Mouse (Mus musculus) bone marrow, adult 2 months (tissue): ENCODE data around the gene Hras. TPM values are rescaled to one million over a fixed set of nuclear protein-coding genes. Genes with fewer than 3 reads are reported as not detected.

Source experiments
- H3K27ac ChIP-seq: fragments of 200-500 bp; 2 replicates; pipeline ENCODE4 v1.5.1; 2012; ENCODE audit warnings: low read depth, mild to moderate bottlenecking, control low read depth, inconsistent platforms, low read length; ENCODE audit not compliant: control insufficient read depth, poor library complexity, insufficient read depth
- H3K4me1 ChIP-seq: fragments of 200-500 bp; 2 replicates; pipeline ENCODE4 v1.6.1; 2011; ENCODE audit warnings: low read length; ENCODE audit not compliant: control insufficient read depth, insufficient read depth
- H3K4me3 ChIP-seq: fragments of 200-500 bp; replicated peaks from 2 replicates; pipeline ENCODE3; 2011; ENCODE audit warnings: mild to moderate bottlenecking, low read depth, low read length, control low read depth; ENCODE audit not compliant: control insufficient read depth
- CTCF ChIP-seq: fragments of 200-500 bp; IDR thresholded peaks from 2 replicates; pipeline ENCODE4 v1.5.1; 2011; ENCODE audit warnings: low read length, control low read depth; ENCODE audit not compliant: control insufficient read depth, insufficient read depth
- POLR2A ChIP-seq: fragments of 200-500 bp; IDR thresholded peaks from 2 replicates; pipeline ENCODE4 v1.6.1; 2011; ENCODE audit warnings: low read depth, mild to moderate bottlenecking, control low read depth, low read length, borderline replicate concordance; ENCODE audit not compliant: control insufficient read depth
- WGBS: fragments of 180-500 bp; shearing (Covaris S2); methylation state at CpG from one replicate; pipeline ENCODE4 v1.1.7; 2018; 5-methylcytosine and 5-hydroxymethylcytosine counted together
- polyA plus RNA-seq: library from polyadenylated mRNA; stranded (reverse); fragments of >200 nt; gene quantifications from 2 replicates; pipeline ENCODE4 v1.2.4, GENCODE M21; 2011; ENCODE audit warnings: low replicate concordance; ENCODE audit not compliant: missing spikeins, insufficient read depth, insufficient read length

Hras gene
- polyA plus RNA-seq, result 108 and 168 TPM in 2 replicates

GRCm38 (mm10) chr7:141193948-141194347 is at the start of gene Hras, which contains the start of gene Lrrc56:
Gene Hras, minus strand, starts transcription at chr7:141194005.
Gene Lrrc56, plus strand, starts transcription at chr7:141194157.
- Histone ChIP-seq H3K4me3 (peak within 1 kb of the TSS; percentile 84), H3K27ac (peak within 1 kb of the TSS; percentile 84), H3K4me1 (peaks cover 2% of the 10 kb centered on the region; the same call in 1 of the 2 replicates)
- TF ChIP-seq CTCF, result no peak
- peak; percentile 82 for TF ChIP-seq POLR2A
- 0% methylated on average over 38 of the region's 39 CpGs for WGBS

DNA sequence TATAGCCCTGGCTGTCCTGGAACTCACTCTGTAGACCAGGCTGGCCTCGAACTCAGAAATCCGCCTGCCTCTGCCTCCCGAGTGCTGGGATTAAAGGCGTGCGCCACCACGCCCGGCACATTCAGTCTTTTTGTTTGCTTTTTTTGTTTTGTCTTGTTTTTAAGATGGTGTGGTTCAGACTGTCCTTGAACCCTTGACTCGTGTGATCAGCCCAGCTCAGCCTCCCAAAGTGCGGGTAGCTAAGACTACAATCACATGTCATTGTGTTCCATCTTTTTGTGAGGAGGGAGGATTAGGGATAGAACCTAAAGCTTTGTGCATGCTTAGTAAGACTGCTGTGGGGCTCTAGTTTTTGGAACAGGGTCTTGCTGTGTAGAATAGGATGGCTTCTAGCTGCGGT is 37.7 kb upstream of the Hras start:
- 96% methylated on average over 10 of the region's 10 CpGs for WGBS
- Histone ChIP-seq H3K4me1 (peaks cover 3% of the 10 kb centered on the region; the same call in 1 of the 2 replicates), H3K4me3 (no peak overlapping the region), H3K27ac (no peak overlapping the region)
- no peak for TF ChIP-seq CTCF
- TF ChIP-seq POLR2A, result no peak

DNA sequence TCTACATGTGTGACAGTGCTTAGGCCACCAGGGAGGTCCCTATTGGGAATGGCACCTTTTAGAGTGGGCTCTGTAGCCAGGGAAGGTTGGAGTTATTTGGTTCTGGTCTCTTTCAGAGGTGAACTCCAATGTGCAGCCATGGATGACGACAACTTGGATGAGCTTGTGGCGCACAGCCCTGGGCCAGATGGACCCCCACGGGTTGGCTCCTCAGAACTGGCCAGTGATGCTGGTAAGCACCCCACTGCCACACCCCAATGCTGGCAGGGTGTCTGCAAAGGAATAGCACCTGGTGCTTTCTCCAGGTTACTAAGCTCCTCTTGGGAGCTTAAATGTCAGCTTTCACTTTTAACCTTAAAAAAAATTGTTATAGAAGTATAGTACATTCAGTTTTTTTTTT is 37.3 kb upstream of the Hras start:
- TF ChIP-seq POLR2A (no peak), CTCF (no peak)
- 90% methylated on average over 3 of the region's 3 CpGs for WGBS
- Histone ChIP-seq H3K27ac (no peak overlapping the region), H3K4me3 (no peak overlapping the region), H3K4me1 (peaks cover 3% of the 10 kb centered on the region; the same call in 1 of the 2 replicates)

GRCm38 (mm10) chr7:141230570-141230969 is 36.8 kb upstream of the Hras start:
- WGBS, result 91% methylated on average over 4 of the region's 4 CpGs
- TF ChIP-seq POLR2A (no peak), CTCF (no peak)
- Histone ChIP-seq H3K27ac (no peak overlapping the region), H3K4me1 (peaks cover 3% of the 10 kb centered on the region; the same call in 1 of the 2 replicates), H3K4me3 (no peak overlapping the region)

DNA sequence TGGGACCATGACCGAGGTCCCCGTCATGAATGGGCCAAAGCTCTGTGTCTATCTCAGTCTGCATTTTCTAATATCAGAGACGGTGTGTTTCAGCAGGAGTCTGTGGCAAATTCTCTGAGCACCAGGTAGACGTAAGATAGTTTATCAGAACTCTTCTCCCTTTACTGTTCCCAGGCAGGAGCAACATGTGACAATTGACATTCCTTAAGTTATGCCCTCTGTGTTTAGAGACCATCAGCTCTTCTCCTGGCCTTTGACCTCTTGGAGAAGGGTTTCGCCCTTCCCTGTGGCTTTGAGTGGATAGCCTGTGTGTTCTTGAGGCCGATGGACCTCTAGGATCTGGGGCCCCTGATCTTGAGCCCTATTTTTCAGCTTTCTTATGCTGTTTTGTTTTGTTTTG is 35.9 kb upstream of the Hras start:
- H3K27ac ChIP-seq, result no peak overlapping the region
- WGBS, result 44% methylated on average over 6 of the region's 6 CpGs
- H3K4me3 ChIP-seq, result peak overlapping the region; percentile 73
- peaks cover 3% of the 10 kb centered on the region; the same call in 1 of the 2 replicates for H3K4me1 ChIP-seq
- TF ChIP-seq CTCF, result no peak
- no peak for TF ChIP-seq POLR2A

- TF ChIP-seq POLR2A (peak; percentile 48; the same call in 1 of the 2 replicates), CTCF (peak; percentile 97)
Measured at GRCm38 (mm10) chr7:141228279-141229067, 34.7 kb upstream of the Hras start, which contains the start of gene Phrf1. Gene Phrf1, plus strand, starts transcription at chr7:141228784.

GRCm38 (mm10) chr7:141227796-141228195 is 34.0 kb upstream of the Hras start:
- no peak overlapping the region for H3K27ac ChIP-seq
- WGBS, result 86% methylated on average over 4 of the region's 4 CpGs
- peaks cover 3% of the 10 kb centered on the region; the same call in 1 of the 2 replicates for H3K4me1 ChIP-seq
- TF ChIP-seq POLR2A, result no peak
- no peak for TF ChIP-seq CTCF
- no peak overlapping the region for H3K4me3 ChIP-seq

More at GRCm38 (mm10) chr7:141228279-141229067, 34.7 kb upstream of the Hras start, which contains the start of gene Phrf1:
- H3K4me3 ChIP-seq, result peak within 1 kb of the TSS; percentile 73
- H3K4me1 ChIP-seq, result peaks cover 3% of the 10 kb centered on the region; the same call in 1 of the 2 replicates
- WGBS, result under 1% methylated on average over 76 of the region's 76 CpGs
- H3K27ac ChIP-seq, result peak within 1 kb of the TSS; percentile 89

DNA sequence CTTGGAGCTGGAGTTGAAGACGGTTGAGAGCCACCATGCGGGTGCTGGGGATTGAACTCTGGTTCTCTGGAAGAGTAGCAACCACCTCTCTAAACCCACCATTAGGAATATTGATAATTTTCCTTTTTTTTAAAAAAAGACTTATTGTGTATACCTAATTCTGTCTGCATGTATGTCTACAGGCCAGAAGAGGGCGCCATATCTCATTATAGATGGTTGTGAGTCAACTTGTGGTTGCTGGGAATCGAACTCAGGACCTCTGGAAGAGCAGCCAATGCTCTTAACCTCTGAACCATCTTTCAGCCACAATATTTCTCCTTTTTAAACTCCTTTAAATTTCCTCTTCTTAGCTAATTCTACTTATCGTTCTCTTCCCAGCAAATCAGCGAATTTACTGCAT is 32.7 kb upstream of the Hras start:
- TF ChIP-seq POLR2A (no peak), CTCF (no peak)

More for the DNA sequence above, 32.7 kb upstream of the Hras start:
- H3K27ac ChIP-seq, result no peak overlapping the region
- no peak overlapping the region for H3K4me3 ChIP-seq
- WGBS, result 85% methylated on average over 6 of the region's 6 CpGs
- H3K4me1 ChIP-seq, result peaks cover 6% of the 10 kb centered on the region; the same call in 1 of the 2 replicates
